10 mouse cellular contexts compared by ENCODE assay signal in the genomic region with DNA sequence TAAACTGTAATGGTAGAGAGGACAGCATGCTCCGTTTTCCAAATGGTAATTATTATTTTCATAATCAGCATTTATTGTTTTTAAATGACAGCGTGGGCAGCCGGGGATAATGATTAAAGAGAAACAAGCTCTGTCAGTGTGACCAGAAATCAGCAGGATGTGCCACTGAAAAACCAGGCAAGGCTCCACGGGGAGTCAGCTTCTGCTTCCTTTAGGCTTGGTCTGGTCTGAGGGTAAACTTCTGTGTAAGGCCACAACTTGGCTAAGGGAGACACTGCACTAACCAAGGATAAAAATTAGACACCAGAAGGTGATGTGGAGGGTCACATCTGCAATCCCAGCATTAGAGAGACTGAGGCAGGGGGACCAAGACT. TPM values are rescaled to one million over a fixed set of nuclear protein-coding genes. Genes with fewer than 3 reads are reported as not detected.
DNase-seq lines count a peak whose midpoint lies in the region; TF ChIP-seq lines count a peak whose summit lies in the region.
"Had no signal": no experiment of that assay in that cellular context is flagged by ENCODE, and none has a peak within 500 bp of the region (broad histone marks: within the 10 kb centered on the region; RNA-seq: fewer than 3 reads in every experiment).

No protein-coding gene starts in this region.

- H3K9me3 ChIP-seq in heart, embryonic 10.5 days: no peaks in the 10 kb centered on the region
- H3K9me3 ChIP-seq: hindbrain, embryonic 13.5 days had no signal

- intact Hi-C loops in left cerebral cortex, postnatal 25 days (cut with DNase I): no loop called here

- H3K4me1 ChIP-seq in heart, embryonic 10.5 days: no peaks in the 10 kb centered on the region
- peaks cover 14% of the 10 kb centered on the region; the same call in 1 of the 2 replicates for H3K4me1 ChIP-seq in brown adipose tissue, adult 24 weeks (ENCODE audit: control insufficient read depth, insufficient read depth, insufficient read length, low read length)

- H3K36me3 ChIP-seq in heart, embryonic 10.5 days: no peaks in the 10 kb centered on the region
- H3K36me3 ChIP-seq in macrophage (ENCODE audit: inconsistent target): no peaks in the 10 kb centered on the region
- H3K36me3 ChIP-seq: hindbrain, embryonic 13.5 days had no signal

- no peaks in the 10 kb centered on the region for H3K79me2 ChIP-seq in macrophage (ENCODE audit: inconsistent target)

- no peak overlapping the region for H3K4me3 ChIP-seq in heart, embryonic 10.5 days
- no peak overlapping the region for H3K4me3 ChIP-seq in layer of hippocampus, adult 2 months
- peak overlapping the region; percentile 15 for H3K4me3 ChIP-seq in brown adipose tissue, adult 24 weeks (ENCODE audit: insufficient read depth, low read depth, low read length)
- peak overlapping the region; percentile 22 for H3K4me3 ChIP-seq in macrophage (ENCODE audit: inconsistent target)
- H3K4me3 ChIP-seq: hindbrain, embryonic 13.5 days had no signal

- TF ChIP-seq CTCF in layer of hippocampus, adult 2 months (conservative IDR thresholded peaks at IDR 0.05): no peak

- WGBS in heart, embryonic 10.5 days: 50% methylated on average over 4 of the region's 4 CpGs
- 6% methylated on average over 4 of the region's 4 CpGs for WGBS in macrophage (ENCODE audit: missing documents)

- H3K27me3 ChIP-seq in heart, embryonic 10.5 days (ENCODE audit: insufficient read depth, poor library complexity, severe bottlenecking): no peaks in the 10 kb centered on the region
- H3K27me3 ChIP-seq: hindbrain, embryonic 13.5 days had no signal

- peak overlapping the region; percentile 25; the same call in 1 of the 2 replicates for H3K27ac ChIP-seq in heart, embryonic 10.5 days
- H3K27ac ChIP-seq in layer of hippocampus, adult 2 months: peak overlapping the region; percentile 46
- peak overlapping the region; percentile 48 for H3K27ac ChIP-seq in brown adipose tissue, adult 24 weeks (replicated peaks; ENCODE audit: low read depth, low read length)
- H3K27ac ChIP-seq in macrophage: peak overlapping the region; percentile 87
- H3K27ac ChIP-seq: hindbrain, embryonic 13.5 days had no signal

- DNase-seq in heart, embryonic 10.5 days (ENCODE audit: low spot score): no peak
- DNase-seq in heart, postnatal 4 days: no peak
- DNase-seq in layer of hippocampus, adult 2 months (ENCODE audit: low spot score in 2 of 2): no peak
- DNase-seq in layer of hippocampus, postnatal 25 days (ENCODE audit: extremely low spot score in 1 of 2, low spot score in 1 of 2): no peak
- DNase-seq in Muller cell, postnatal 12 days (ENCODE audit: inconsistent ontology term): no peak
- DNase-seq in left cerebral cortex, postnatal 25 days (ENCODE audit: low spot score in 2 of 2): no peak
- DNase-seq: cerebellum, postnatal 25 days had no signal

RNA-seq across cellular contexts. Expression of a gene that starts 11.5 kb away (rescaled TPM):
- polyA plus RNA-seq in heart, embryonic 10.5 days (2016; fragmentation: Nextera tagmentation; extraction: Ambion mirVana): 2.6 and 2.9 TPM in 2 replicates
- 1 to 10 TPM; 7.4 to 8.1 TPM for total RNA-seq in heart, postnatal 4 days (2021)
- 10 to 100 TPM; 12.8 to 18.3 TPM for total RNA-seq in layer of hippocampus, adult 2 months (2021)
- total RNA-seq in layer of hippocampus, postnatal 25 days (2021): 10 to 100 TPM; 13.6 to 15.9 TPM
- polyA plus RNA-seq in brown adipose tissue, adult 24 weeks (2012; ENCODE audit: insufficient read depth, insufficient read length, missing spikeins): not detected in 2 replicates
- total RNA-seq in macrophage (2018; cell fraction: chromatin; rRNA removed): 100 to 1,000 TPM in 9 of 26 experiments, 10 to 100 TPM in 17; 43.8 to 185 (median 90.5) TPM
- total RNA-seq in macrophage (2018; cell fraction: cytosol; rRNA removed): 100 to 1,000 TPM in 22 of 26 experiments, 10 to 100 TPM in 4; 85.2 to 192 (median 117) TPM
- total RNA-seq in macrophage (2018; cell fraction: nucleus; rRNA removed): 100 to 1,000 TPM in 25 of 26 experiments, 10 to 100 TPM in 1; 81.7 to 283 (median 169) TPM
- polyA plus RNA-seq in macrophage (2018): 41.8 to 69.9 TPM (median 65.2 TPM) in 3 replicates
- 10 to 100 TPM; 14.0 to 15.2 TPM for total RNA-seq in left cerebral cortex, postnatal 25 days (2021)

Comparison
In these comparisons a context has a peak if more than half of its experiments do, and no peak if none do; other contexts are left out.
1. H3K27ac ChIP-seq: peak in every context shown above with its lines; median percentile 87 in macrophage; 48 in brown adipose tissue, adult 24 weeks; 46 in layer of hippocampus, adult 2 months; 25 in heart, embryonic 10.5 days.
2. H3K4me3 ChIP-seq: peak in brown adipose tissue, adult 24 weeks (single experiment) and macrophage (single experiment); none in heart, embryonic 10.5 days (single experiment) and layer of hippocampus, adult 2 months (single experiment).